Mouse (Mus musculus) WW6 (cell line): ENCODE data around the gene Ift20.

Experiments
- DNase-seq: peaks from one replicate; pipeline ENCODE4 v3.0.0-alpha.2; 2013; ENCODE audit warnings: low read depth, low spot score

The Ift20 gene

DNA sequence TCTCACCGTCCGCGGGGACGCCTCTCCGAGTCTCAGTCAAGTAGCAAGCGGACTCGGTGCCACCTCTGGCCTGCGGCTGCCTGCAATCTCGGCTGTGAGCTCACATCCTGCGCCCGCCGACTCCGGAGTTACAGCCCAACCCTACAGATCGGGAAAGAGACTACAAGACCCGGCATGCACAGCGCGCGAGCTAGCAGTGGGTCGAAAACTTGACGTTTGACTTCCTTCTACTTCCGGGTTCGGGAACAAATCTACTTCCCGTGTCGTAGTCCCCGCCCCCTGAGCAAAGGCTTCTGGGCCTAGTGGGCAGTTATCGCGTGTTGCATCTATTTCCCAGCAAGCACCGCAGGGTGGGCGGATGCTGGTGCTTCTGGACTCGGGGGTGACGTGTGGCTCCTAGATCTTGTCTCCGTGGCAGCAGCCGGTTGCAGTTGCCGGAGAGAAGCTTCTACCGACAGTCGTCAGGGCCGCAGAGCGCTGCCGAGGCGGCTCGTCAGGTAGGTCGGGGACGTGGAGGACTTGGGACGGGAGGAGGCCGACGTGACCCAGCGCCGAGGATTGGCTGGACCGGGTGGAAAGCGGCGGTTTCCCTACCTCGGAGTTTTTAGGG lies at the start of gene Ift20, which contains the start of gene Tnfaip1:
Gene Ift20 (plus strand): TSS at position 282 of the 610 bp plus-strand sequence.
Gene Tnfaip1 (minus strand): TSS at position 253 of the 610 bp plus-strand sequence.
- peak; percentile 100 for DNase-seq

DNA sequence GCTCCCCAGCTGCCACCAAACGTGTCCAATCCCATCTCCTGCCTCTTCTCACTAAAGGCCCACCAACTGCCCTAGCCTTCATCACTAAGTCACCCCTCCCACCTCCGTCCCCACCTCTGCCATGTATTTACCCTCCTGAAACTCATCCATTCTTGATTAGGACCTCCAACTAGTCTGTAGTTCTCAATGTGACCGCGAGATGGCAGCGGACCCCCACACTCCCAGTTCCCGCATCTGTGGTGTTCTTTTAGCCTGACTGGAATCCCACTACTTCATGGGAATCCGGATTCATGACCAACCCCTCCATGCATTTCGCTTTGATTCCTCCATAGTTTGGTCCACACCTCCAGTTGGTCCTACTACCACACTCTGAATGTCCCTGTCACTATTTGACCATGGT lies 48.0 kb upstream of the Ift20 start:
- peak; percentile 81 for DNase-seq

DNA sequence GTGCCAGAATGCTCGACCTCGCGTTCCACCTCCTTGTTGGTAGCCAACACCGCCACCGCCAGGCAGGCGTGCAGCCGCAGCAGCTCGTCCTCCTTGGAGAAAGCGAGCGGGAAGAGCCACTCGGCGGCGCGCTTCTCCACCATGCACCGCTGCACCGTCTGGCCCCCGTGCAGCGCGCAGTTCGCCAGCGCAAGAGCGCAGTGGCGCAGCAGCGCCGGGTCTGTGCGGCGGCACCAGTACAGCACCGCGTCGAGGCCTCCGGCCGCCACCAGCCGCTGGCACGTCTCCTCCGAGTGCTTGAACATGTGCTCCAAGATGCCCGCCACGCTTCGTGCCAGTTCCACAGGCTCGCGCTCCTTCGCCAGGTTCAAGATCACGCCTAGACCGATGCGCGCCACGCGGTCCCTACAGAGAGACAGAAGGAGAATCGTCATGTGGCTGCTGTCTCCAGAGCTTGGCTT lies 45.4 kb upstream of the Ift20 start:
- DNase-seq, result no peak

DNA sequence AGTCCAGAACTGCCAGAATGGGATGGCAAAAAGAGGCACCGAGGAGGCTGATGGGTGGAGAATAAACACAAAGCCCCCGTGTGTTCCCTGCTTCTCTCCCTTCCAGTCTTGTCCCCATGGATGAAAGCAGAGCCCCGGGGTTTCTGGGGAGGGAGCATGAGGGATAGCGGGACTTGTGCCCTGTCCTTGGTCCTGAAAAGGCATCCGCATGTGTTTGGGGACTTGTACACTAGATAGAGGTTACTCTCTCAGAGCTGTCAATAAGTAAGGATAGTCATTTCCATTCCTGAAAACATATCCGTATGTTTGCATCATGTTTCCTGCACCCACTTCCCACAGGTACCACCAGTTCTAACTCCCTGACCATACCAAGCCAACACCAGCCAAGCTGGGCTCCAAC lies 40.3 kb upstream of the Ift20 start:
- no peak for DNase-seq

DNA sequence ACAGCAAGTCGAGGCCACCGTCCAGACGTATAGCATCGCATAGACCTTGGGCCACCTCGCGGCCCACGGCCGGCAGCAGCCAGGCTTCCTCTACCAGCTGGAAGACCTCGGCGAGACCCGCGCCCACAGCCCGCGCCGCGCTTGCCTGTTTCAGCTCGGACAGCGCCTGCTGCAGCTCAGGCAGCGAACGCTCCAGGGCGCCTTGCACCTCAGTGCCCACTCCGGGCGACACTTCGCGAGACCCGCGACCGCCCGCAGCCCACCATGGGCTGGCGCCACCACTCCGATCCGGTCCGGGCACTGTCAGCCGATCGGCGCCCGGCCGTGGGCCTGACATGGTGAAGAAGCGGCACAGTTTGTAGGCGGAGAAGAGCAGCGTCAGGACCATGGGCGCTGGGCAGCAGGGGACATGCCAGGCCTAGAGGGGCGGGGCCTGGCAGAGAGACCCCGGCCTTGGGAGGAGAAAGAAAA lies 39.1 kb upstream of the Ift20 start:
- no peak for DNase-seq

DNA sequence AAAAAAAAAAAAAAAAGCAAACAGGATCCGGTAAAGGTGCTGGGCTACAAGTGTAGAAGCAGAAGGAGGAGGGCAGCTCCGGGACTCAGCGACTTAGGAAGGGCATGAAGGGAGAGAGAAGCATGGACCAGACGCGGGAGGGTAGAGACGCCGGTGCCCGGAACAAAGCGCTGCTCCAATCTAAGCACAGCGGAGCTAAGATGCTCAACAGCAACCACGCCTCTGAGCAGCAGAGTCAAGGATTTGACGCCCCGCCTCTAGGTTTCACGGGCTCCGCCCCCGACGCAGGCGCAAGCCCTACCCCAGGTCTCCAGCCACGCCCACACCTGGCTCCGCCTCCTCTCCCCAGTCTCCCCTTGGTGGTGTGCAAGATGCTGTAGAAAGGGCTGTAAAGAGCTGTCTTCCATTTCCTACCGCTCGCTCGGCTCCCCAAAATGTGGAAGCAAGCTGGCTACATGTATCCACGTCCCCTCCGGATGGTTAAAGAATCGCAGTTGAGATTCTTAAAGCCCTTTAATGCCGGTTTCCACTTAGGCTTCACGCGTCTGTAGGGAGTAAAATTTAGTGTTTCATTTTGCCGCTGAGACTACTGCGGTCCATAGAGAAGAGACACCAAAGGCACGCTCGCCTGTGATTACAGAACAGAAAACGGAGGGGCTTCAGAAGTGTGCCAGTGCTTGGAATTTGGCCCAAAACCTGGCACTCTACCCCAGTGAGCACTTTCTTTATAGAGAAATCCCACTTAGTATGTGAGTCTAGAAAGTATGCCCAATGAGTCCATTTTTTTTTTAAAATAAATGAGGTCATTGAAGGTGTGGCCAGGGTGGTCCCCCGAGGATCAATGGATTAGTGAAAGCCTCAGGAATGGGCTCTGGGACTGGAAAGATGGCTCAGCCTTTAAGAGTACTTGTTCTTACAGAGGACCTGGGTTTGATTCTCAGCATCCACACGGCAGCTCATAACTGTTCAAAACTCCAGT lies 38.3 kb upstream of the Ift20 start, which contains the start of gene Sarm1:
Gene Sarm1 (minus strand): TSS at position 211 of the 979 bp plus-strand sequence.
- DNase-seq, result peak; percentile 95

DNA sequence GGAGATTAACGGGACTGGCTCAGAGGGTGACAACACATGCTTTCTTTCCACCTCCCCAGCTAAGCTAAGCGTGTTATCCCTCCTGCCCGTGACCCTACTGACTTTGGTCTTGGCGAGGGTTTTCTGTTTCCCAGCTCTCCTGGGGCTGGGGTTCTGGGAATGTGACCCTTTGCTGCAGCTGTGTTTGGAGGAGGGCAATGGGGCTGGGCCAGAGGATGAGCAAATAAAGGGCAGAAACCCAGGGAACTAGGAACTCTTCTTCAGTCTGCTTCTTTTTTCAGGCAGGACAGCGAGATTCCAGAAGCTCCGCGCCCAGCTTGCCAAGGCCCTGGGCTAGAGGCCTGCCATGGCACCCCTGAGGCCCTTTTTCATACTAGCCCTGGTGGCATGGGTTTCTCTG lies 37.2 kb upstream of the Ift20 start, which contains the start of gene Vtn:
Gene Vtn (plus strand): TSS at position 88 of the 400 bp plus-strand sequence.
- DNase-seq, result no peak

DNA sequence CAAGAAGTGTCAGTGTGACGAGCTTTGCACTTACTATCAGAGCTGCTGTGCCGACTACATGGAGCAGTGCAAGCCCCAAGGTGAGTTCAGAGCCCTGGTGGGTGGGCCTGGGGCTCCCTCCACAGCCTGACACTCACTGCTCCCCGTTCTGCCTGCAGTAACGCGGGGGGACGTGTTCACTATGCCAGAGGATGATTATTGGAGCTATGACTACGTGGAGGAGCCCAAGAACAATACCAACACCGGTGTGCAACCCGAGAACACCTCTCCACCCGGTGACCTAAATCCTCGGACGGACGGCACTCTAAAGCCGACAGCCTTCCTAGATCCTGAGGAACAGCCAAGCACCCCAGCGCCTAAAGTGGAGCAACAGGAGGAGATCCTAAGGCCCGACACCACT lies 36.6 kb upstream of the Ift20 start:
- no peak for DNase-seq

DNA sequence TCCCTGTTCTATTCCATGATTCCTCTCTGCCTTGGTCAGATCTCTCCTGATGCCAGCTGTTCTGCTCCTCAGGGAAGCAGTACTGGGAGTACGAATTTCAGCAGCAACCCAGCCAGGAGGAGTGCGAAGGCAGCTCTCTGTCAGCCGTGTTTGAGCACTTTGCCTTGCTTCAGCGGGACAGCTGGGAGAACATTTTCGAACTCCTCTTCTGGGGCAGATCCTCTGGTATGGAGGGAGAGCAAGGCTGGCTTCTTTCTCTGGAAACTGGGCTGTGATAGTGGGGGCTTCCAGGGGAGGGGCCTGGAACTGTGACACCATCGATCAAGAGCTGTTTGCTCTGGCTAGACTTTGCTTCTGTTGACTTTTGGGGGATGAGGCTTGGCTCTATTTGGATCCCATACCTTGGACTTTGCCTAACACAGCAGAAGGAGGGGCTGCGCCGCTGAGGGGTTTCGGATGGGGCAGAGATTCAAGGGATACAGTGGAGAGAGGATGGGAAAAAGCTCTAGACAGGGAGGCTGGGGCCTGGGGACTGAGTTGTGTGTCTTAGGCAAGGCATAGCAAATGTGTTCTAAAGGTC lies 35.4 kb upstream of the Ift20 start:
- DNase-seq, result no peak

DNA sequence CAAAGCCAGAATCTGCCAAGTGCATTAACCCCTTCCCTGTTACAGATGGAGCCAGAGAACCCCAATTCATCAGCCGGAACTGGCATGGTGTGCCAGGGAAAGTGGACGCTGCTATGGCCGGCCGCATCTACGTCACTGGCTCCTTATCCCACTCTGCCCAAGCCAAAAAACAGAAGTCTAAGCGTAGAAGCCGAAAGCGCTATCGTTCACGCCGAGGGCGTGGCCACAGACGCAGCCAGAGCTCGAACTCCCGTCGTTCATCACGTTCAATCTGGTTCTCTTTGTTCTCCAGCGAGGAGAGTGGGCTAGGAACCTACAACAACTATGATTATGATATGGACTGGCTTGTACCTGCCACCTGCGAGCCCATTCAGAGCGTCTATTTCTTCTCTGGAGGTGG lies 34.6 kb upstream of the Ift20 start:
- no peak for DNase-seq

DNA sequence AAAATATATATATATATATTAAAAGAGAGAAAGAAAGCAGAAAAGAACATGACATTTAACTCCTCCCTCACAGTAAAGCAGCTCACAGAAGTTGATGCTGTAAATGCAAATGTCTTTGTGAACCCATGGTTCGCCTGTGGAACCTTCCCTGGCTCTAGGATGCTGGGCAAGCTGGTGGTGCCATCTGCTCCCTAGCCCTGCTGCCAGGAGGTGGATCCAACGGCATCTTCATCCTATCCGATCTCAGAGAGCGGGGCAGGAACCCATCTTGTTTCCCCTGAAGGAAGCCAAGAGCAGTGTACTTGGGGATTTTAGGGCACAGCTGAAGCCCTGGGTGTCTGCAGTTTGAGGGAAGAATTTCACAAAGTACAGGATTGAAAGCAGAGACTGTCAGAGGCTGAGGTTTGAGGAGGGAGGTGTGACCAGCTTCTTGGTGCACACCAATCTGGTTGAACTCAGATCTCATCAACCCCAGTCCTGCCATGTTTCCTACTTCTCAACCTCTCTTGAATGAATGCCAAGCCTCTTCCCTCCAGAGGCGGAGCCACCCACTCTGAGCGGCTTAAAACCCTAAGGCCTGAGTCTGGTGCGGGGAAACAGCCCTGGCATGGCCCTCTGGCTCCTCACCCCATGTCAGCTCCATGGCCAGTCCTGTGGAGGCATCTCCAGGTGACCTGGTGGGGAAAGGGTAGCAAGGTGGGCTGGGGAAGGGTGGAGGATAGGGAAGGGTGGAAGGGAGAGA lies 33.1 kb upstream of the Ift20 start, which contains the start of gene Sebox:
Gene Sebox (plus strand): TSS at position 539 of the 742 bp plus-strand sequence.
- no peak for DNase-seq

DNA sequence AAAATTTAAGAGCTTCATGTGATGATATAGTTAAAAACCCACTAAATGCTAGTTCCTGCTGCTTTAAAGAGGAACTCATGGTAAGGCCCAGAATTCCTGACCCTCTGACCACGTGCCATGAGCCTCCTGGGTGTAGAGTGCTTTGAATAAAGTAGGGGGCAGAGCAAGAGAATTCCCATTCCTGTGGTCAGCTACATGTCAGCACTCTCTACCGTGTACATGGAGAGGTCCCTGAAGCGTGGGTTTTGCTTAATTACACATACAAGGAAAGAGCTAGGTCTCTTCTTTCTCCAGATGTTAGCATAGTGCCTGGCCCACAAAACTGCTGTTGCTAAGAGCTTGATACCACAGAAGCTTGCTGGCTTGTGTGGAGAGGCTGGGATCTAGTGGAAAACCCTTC lies 30.7 kb upstream of the Ift20 start:
- DNase-seq, result no peak

DNA sequence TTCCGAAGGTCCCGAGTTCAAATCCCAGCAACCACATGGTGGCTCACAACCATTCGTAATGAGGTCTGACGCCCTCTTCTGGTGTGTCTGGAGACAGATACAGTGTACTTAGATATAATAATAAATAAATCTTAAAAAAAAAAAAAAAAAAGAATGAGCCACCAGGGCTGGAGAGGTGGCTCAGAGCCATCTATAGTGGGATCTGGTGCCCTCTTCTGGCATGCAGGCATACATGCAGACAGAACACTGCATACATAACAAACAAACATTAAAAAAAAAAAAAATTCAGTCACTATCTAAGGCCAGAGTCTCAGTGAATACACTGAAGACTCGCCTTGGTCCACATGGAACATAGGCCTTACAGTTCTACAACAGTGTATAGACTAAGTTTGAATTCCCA lies 27.0 kb upstream of the Ift20 start:
- DNase-seq, result no peak

DNA sequence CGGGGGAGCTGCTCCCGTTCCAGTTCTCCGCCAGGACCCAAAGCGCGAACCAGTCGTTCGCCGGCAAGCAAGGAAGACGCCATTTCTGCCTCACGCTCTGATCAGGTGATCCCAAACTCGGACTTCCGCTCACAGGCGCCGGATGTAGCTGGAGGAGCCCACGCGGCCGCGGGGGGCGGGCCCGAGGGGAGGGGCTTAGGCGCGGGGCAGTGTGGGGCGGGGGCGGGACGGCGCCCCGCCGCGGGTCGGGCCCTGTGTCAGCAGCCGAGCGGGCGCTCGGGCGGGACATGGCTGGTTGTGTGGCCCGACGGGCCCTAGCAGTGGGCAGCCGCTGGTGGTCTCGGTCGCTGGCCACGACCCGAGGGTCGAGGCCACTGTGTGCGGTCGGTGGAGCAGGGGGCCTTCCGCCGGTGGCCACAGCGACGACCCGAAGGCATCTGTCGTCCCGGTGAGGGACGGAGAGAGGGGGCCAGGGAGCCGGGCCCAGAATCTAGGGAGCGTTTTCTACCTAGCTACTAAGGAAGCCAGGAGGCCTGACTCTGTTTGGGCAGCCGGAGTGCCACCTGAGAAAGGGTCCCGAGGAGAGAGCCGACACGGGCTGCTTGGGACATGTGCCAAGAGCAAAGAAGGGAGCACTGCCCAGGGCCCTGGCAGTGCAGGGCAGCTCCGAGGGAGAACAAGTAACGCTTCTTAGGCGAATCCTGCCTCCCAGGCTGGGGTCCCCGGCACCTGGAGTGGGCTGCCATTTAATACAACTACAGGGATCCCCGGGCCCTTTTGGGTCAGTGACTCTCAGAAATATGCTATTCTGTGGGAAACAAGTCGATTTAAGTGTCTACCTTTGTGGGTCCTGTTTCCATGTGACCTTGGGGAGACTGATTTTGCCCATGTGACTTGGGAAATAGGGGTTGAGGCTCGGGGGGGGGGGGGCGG lies 23.9 kb upstream of the Ift20 start, which contains the start of the genes Tmem199 and Poldip2:
Gene Tmem199 (minus strand): TSS at position 148 of the 933 bp plus-strand sequence.
Gene Poldip2 (plus strand): TSS at position 169 of the 933 bp plus-strand sequence.
- peak; percentile 85 for DNase-seq

DNA sequence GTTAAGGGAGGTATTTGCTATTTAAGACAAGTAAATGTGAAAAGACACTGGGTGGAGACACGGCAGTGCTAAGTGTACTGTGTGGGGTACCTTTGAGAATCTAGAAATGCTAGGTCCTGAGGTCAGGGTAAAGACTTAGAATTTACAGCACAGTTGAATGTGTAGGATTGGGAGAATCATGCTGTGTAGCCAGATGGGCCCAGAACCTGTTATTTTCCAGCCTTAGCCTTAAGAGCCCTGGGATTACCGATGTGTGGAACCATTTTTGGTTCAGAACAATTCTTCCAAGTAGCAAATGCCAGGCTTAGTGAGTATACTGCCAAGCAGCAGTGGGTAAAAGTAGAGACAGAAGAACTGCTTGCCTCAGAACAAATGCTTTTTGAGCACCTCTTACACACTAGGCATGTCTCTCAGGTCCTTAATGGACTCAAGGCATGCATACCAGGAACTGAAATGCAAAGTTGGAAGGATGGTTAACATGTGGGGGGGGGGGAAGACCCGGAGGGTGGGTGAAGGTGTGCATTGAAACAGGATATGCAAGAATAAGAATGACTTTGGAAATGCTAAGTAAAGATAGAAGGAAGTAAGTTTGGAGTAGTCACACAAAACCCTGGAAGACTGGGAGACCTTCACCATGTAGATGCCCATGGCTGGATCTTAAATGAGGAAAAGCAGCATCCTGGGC lies 22.9 kb upstream of the Ift20 start:
- DNase-seq, result no peak

DNA sequence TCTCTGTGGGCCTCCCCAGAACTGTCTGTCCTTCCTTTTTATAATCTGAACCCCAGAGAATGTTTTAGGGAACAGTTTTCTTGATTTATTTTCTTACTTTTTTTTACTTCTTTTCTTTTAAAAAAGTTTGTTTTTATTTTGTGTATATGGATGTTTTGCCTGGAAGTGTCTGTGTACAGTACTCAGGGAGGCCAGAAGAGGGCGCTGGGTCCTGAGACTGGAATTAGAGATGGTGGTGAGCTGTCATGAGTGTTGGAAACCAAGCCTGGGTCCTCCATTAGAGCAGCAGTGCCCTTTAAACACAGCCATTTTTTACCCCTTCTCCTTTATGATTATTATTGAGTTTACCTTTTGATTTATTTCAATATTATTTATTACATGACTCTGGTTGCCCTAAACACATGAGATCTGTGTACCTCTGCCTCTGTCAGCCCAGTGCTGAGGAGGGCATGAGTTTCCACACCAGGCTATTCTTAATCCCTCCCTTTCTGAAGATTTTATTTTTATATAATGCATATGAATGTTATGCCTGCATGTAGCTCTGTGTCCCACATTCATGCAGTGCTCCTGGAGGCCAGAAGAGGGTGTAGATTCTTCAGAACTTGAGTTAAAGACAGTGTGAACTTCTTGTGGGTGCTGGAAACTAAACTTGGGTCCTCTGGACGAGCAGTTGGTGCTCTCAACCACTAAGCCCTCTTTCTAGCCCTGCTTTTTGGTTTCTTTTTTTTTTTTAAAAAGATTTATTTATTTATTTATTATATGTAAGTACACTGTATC lies 20.4 kb upstream of the Ift20 start:
- DNase-seq, result no peak

DNA sequence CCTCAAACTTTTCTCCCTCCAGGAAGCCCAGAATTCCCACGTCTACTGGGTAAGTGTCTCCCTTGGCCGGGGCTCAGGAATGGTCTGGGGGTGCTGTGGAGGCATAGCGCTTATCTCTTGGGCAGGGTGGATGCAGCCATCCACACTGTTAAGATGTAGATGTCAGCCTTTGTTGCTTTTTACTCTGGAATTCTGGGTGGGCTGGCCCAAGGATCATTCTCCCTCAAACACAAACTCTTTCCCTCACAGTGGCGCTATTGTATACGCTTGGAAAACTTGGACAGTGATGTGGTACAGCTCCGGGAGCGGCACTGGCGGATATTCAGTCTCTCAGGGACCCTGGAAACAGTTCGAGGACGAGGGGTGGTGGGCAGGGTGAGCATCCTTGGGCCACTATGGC lies 17.2 kb upstream of the Ift20 start:
- no peak for DNase-seq

DNA sequence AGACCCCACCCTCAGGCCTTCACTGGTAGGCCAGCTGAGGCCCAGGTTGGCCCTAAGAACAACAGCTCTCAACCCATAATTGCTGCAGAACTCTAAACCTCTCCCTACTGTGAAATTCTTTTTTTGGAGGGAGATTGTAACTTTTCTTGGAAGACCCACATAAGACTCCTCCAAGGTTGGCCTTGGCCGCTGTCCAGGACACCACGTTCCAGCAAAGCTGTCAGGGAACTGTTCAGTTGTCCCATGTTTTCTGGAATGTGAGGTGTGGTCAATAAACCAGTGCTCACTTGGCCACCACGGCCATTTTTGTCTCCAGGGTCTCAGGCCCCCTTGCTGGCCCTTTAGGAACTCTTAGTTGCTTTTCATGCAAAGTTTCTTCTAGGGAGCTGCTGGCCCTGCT lies 14.3 kb upstream of the Ift20 start:
- DNase-seq, result no peak
